Mouse (Mus musculus) midbrain, embryonic 13.5 days (tissue): ENCODE data around the gene Greb1. TPM values are rescaled to one million over a fixed set of nuclear protein-coding genes. Genes with fewer than 3 reads are reported as not detected.
A peak's percentile ranks its signal among the peaks of the same experiment; 100 is the strongest.

Experiments
- ATAC-seq: fragments of 200-750 bp; cut with Nextera tagmentation; 2 replicates; pipeline ENCODE4 v1.8.0; 2017; ENCODE audit warnings: mild to moderate bottlenecking, moderate TSS enrichment, moderate library complexity
- H3K27ac ChIP-seq: fragments of 300-500 bp; sonication (generic); 2 replicates; pipeline ENCODE4 v1.5.1; 2015; ENCODE audit warnings: inconsistent platforms, mild to moderate bottlenecking, moderate library complexity
- H3K27me3 ChIP-seq: fragments of 300-500 bp; sonication (generic); 2 replicates; pipeline ENCODE4 v1.6.1; 2015; ENCODE audit warnings: mild to moderate bottlenecking, inconsistent platforms
- H3K36me3 ChIP-seq: fragments of 300-500 bp; sonication (generic); 2 replicates; pipeline ENCODE4 v1.6.1; 2015; ENCODE audit warnings: mild to moderate bottlenecking, inconsistent platforms
- H3K4me1 ChIP-seq: fragments of 300-500 bp; sonication (generic); replicated peaks from 2 replicates; pipeline ENCODE4 v1.6.1; 2015; ENCODE audit warnings: inconsistent platforms
- H3K4me2 ChIP-seq: fragments of 300-500 bp; sonication (generic); replicated peaks from 2 replicates; pipeline ENCODE4 v1.6.1; 2015; ENCODE audit warnings: moderate library complexity, mild to moderate bottlenecking, inconsistent platforms
- H3K4me3 ChIP-seq: fragments of 300-500 bp; sonication (generic); replicated peaks from 2 replicates; pipeline ENCODE4 v1.5.1; 2015; ENCODE audit warnings: mild to moderate bottlenecking, inconsistent platforms
- H3K9ac ChIP-seq: fragments of 300-500 bp; sonication (generic); replicated peaks from 2 replicates; pipeline ENCODE4 v1.6.1; 2015; ENCODE audit warnings: mild to moderate bottlenecking, inconsistent platforms
- H3K9me3 ChIP-seq: fragments of 300-500 bp; sonication (generic); 2 replicates; pipeline ENCODE4 v1.6.1; 2016; ENCODE audit warnings: mild to moderate bottlenecking, inconsistent platforms
- WGBS: fragments of 180-500 bp; shearing (Covaris S2); methylation state at CpG from one replicate; pipeline ENCODE4 v1.1.7; 2015; 5-methylcytosine and 5-hydroxymethylcytosine counted together
- polyA plus RNA-seq: library from polyadenylated mRNA; unstranded; fragments of >200 nt; fragmentation: Nextera tagmentation; extraction: Ambion mirVana; gene quantifications from 2 replicates; pipeline ENCODE4 v1.2.1, GENCODE M21; 2015

Gene Greb1
- polyA plus RNA-seq, 1 experiment from 2014 or later = 2.7 TPM

DNA sequence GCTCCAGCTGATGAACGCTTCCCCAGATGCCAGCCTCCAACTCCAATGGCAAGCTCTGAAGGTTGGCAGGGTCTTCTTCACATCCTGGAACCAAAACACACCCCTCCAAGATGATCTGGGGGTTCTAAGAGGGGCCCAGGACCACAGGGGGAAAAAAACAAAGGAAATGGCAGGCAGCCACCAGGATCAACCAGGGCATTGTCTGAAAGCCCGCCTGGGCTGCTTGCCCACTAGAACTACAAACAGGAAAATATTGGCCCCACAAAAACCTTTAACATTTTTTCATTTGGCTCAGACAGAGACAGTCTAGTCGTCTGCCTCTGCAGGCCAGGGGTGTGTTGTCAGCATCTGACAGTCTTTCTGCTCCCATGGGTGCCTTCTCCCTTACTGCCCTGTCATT is 25.3 kb downstream of the Greb1 start:
- Histone ChIP-seq H3K4me2 (no peak overlapping the region), H3K4me1 (no peaks in the 10 kb centered on the region), H3K9ac (no peak overlapping the region), H3K27ac (no peak overlapping the region), H3K4me3 (no peak overlapping the region), H3K9me3 (no peaks in the 10 kb centered on the region; the same call in 1 of the 2 replicates), H3K27me3 (no peaks in the 10 kb centered on the region), H3K36me3 (no peaks in the 10 kb centered on the region)
- 81% methylated on average over 3 of the region's 3 CpGs for WGBS
- no peak for ATAC-seq

DNA sequence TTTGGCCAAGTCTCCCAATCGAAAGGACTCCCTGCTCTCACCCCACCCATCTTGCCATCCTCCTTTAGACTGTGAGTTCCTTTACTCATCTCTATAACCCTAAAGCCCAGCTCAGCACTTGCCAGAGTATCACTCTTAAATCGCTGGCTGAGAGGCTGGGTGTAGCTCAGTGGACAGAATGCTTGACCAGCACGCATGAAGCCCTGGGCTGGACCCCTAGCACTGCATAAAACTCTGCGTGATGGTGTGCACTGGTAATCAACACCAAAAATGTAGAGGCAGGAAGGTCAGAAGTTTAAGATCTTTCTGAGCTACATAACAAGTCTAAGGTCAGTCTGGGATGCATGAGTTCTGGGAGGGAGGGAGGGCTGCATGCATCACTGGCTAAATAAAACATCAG is 26.1 kb downstream of the Greb1 start:
- no peaks in the 10 kb centered on the region; the same call in 1 of the 2 replicates for H3K9me3 ChIP-seq
- no peaks in the 10 kb centered on the region for H3K4me1 ChIP-seq
- no peaks in the 10 kb centered on the region for H3K36me3 ChIP-seq
- no peak overlapping the region for H3K4me2 ChIP-seq
- H3K4me3 ChIP-seq = no peak overlapping the region
- H3K27ac ChIP-seq = no peak overlapping the region
- ATAC-seq = no peak
- no peak overlapping the region for H3K9ac ChIP-seq
- 96% methylated on average over 4 of the region's 4 CpGs for WGBS
- H3K27me3 ChIP-seq = no peaks in the 10 kb centered on the region

DNA sequence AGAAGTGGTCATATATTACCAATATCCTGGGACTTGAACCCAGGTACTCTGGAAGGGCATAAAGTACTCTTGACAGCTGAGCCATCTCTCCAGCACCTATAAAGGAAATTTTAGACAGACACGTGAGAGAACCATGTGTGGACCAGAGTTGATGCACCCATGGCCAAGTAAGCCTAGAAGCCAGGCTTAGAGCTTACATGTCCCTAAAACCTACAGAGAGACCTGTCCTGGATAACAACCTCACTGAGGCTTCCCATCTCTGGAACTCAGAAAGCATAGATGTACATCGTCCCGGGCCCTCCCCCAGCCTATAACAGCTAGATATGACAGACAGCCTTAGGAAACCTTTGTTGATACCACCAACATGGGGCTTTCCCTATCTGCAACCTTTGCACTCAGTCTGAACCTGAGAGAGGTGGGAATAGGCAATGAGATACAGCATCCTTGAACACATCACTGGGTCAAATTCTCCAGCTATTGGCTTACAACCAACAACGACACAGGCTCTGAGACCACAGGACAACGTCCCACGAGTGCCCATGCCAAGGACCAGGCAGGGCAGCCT is 31.0 kb downstream of the Greb1 start:
- Histone ChIP-seq H3K27ac (no peak overlapping the region), H3K9me3 (no peaks in the 10 kb centered on the region; the same call in none of the 2 replicates), H3K4me3 (no peak overlapping the region), H3K27me3 (no peaks in the 10 kb centered on the region), H3K9ac (no peak overlapping the region), H3K4me1 (no peaks in the 10 kb centered on the region), H3K36me3 (no peaks in the 10 kb centered on the region), H3K4me2 (no peak overlapping the region)
- WGBS = 97% methylated on average over 6 of the region's 6 CpGs
- no peak for ATAC-seq

GRCm38 (mm10) chr12:16768711-16769110 is 32.0 kb downstream of the Greb1 start:
- no peaks in the 10 kb centered on the region for H3K36me3 ChIP-seq
- H3K4me2 ChIP-seq = no peak overlapping the region
- ATAC-seq = no peak
- WGBS = 73% methylated on average over 2 of the region's 2 CpGs
- no peaks in the 10 kb centered on the region; the same call in none of the 2 replicates for H3K9me3 ChIP-seq
- H3K27ac ChIP-seq = no peak overlapping the region
- H3K9ac ChIP-seq = no peak overlapping the region
- H3K27me3 ChIP-seq = no peaks in the 10 kb centered on the region
- H3K4me1 ChIP-seq = no peaks in the 10 kb centered on the region
- no peak overlapping the region for H3K4me3 ChIP-seq

DNA sequence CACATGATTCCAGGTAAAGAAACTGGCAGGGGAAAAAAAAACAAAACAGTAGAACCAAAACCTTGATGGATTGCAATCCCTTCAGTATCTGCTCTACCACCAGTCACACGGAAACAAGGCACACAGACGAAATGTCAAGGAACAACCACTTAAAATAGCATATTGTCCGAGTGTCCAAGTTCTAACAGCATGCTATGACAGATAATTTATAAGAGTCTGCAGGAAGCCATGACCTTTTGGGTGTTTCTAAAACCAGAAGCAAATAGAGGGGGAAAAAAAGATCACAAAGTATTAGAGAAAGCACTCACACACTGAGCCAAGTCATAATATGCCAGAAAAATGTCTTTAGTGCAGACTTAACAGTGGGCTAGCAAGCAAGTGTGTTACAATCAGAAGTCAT is 32.4 kb downstream of the Greb1 start:
- Histone ChIP-seq H3K4me2 (no peak overlapping the region), H3K9ac (no peak overlapping the region), H3K4me1 (no peaks in the 10 kb centered on the region), H3K36me3 (no peaks in the 10 kb centered on the region), H3K4me3 (no peak overlapping the region), H3K27me3 (no peaks in the 10 kb centered on the region), H3K9me3 (no peaks in the 10 kb centered on the region; the same call in none of the 2 replicates), H3K27ac (no peak overlapping the region)
- ATAC-seq = no peak
- 85% methylated on average over 3 of the region's 3 CpGs for WGBS

- H3K4me1 ChIP-seq = 0 out of 2 replicates have a peak, but pooled peaks cover 3% of the 10 kb centered on the region
- no peak for ATAC-seq
- 76% methylated on average over 12 of the region's 12 CpGs for WGBS
These were observed 35.8 kb downstream of the Greb1 start for GRCm38 (mm10) chr12:16764776-16765445.

GRCm38 (mm10) chr12:16763649-16764422 is 36.9 kb downstream of the Greb1 start:
- Histone ChIP-seq H3K9me3 (no peaks in the 10 kb centered on the region; the same call in 1 of the 2 replicates), H3K4me1 (0 out of 2 replicates have a peak, but pooled peaks cover 3% of the 10 kb centered on the region), H3K27ac (no peak overlapping the region), H3K9ac (no peak overlapping the region), H3K4me2 (no peak overlapping the region), H3K4me3 (no peak overlapping the region), H3K27me3 (no peaks in the 10 kb centered on the region), H3K36me3 (no peaks in the 10 kb centered on the region)
- no peak for ATAC-seq
- WGBS = 88% methylated on average over 4 of the region's 4 CpGs

More at GRCm38 (mm10) chr12:16764776-16765445, 35.8 kb downstream of the Greb1 start:
- H3K27me3 ChIP-seq = no peaks in the 10 kb centered on the region
- H3K9ac ChIP-seq = no peak overlapping the region
- H3K4me3 ChIP-seq = no peak overlapping the region
- H3K36me3 ChIP-seq = no peaks in the 10 kb centered on the region
- H3K4me2 ChIP-seq = no peak overlapping the region
- H3K27ac ChIP-seq = no peak overlapping the region
- H3K9me3 ChIP-seq = no peaks in the 10 kb centered on the region; the same call in 1 of the 2 replicates

- H3K27ac ChIP-seq = no peak overlapping the region
- no peak overlapping the region for H3K4me2 ChIP-seq
- H3K27me3 ChIP-seq = no peaks in the 10 kb centered on the region
- no peak overlapping the region for H3K4me3 ChIP-seq
- peaks cover 10% of the 10 kb centered on the region; the same call in 1 of the 2 replicates for H3K4me1 ChIP-seq
- H3K9me3 ChIP-seq = no peaks in the 10 kb centered on the region; the same call in 1 of the 2 replicates
- no peak overlapping the region for H3K9ac ChIP-seq
- 92% methylated on average over 3 of the region's 3 CpGs for WGBS
- no peaks in the 10 kb centered on the region for H3K36me3 ChIP-seq
- no peak for ATAC-seq
These were observed 39.2 kb downstream of the Greb1 start for GRCm38 (mm10) chr12:16761461-16761860.

DNA sequence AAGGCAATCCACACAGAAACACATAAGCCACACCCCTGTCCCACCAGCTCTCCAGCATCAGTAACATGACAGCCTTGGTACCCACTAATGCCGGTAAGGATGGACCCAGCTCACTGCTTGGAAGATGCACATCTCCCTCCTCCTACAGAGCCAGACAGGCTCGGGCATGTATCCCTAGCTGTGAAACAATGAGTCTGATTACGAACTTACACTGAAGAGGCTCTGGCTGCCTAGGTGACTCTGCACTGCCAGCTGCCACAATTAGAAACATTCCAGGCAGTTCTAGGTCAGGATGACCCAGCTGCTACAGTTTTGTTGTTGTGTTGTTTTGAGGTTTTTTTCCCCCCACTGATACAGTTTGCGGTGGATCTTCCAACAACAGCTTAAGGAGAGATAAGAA is 40.4 kb downstream of the Greb1 start:
- Histone ChIP-seq H3K9me3 (no peaks in the 10 kb centered on the region), H3K27ac (no peak overlapping the region), H3K4me3 (no peak overlapping the region), H3K36me3 (no peaks in the 10 kb centered on the region), H3K4me1 (peaks cover 10% of the 10 kb centered on the region; the same call in 1 of the 2 replicates), H3K27me3 (no peaks in the 10 kb centered on the region), H3K9ac (no peak overlapping the region), H3K4me2 (no peak overlapping the region)
- WGBS = 71% methylated on average over 4 of the region's 4 CpGs
- no peak for ATAC-seq

GRCm38 (mm10) chr12:16754311-16754710 is 46.4 kb downstream of the Greb1 start:
- ATAC-seq = no peak

GRCm38 (mm10) chr12:16753555-16753954 is 47.1 kb downstream of the Greb1 start:
- peak; percentile 37; the same call in 1 of the 2 replicates for ATAC-seq
- Histone ChIP-seq H3K9me3 (no peaks in the 10 kb centered on the region), H3K4me1 (peaks cover 21% of the 10 kb centered on the region), H3K27ac (no peak overlapping the region), H3K9ac (no peak overlapping the region), H3K4me3 (no peak overlapping the region), H3K36me3 (no peaks in the 10 kb centered on the region), H3K27me3 (no peaks in the 10 kb centered on the region), H3K4me2 (no peak overlapping the region)
- 77% methylated on average over 9 of the region's 9 CpGs for WGBS

More at GRCm38 (mm10) chr12:16754311-16754710, 46.4 kb downstream of the Greb1 start:
- Histone ChIP-seq H3K27me3 (no peaks in the 10 kb centered on the region), H3K4me2 (no peak overlapping the region), H3K4me1 (peaks cover 21% of the 10 kb centered on the region), H3K9ac (no peak overlapping the region), H3K36me3 (no peaks in the 10 kb centered on the region), H3K4me3 (no peak overlapping the region), H3K9me3 (no peaks in the 10 kb centered on the region), H3K27ac (no peak overlapping the region)
- WGBS = 6% methylated on average over 2 of the region's 2 CpGs

DNA sequence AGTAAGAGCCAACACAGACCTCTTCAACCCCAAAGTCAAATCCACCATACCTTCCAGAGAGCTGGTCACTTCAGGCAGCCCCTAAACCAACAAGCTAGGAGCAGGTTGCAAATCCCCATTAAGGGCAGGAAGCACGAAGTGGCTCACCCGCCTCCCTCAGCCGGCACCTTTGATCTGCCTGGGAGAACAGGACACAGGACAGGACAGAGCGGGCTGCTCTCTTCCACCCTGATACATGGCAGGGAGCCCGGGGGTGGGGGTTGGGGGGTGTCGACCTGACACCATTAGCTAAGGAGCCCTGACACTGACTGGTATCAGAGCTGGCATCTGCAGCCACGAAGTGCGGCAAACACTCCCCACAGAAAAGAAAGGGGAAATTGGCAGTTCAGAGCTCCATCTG is 47.6 kb downstream of the Greb1 start:
- Histone ChIP-seq H3K27ac (no peak overlapping the region), H3K9me3 (no peaks in the 10 kb centered on the region), H3K27me3 (no peaks in the 10 kb centered on the region), H3K4me3 (no peak overlapping the region), H3K36me3 (no peaks in the 10 kb centered on the region), H3K4me1 (peaks cover 21% of the 10 kb centered on the region), H3K9ac (0 out of 2 replicates have a peak overlapping the region, but pooled peaks have one; percentile 12), H3K4me2 (no peak overlapping the region)
- ATAC-seq = peak; percentile 68
- WGBS = 15% methylated on average over 8 of the region's 8 CpGs
